Mouse (Mus musculus) lung, postnatal 0 days (tissue): ENCODE measurements around the gene Pdcd1lg2. TPM values are rescaled to one million over a fixed set of nuclear protein-coding genes. Genes with fewer than 3 reads are reported as not detected.

Experiments
- ATAC-seq: fragments of 200-750 bp; cut with Nextera tagmentation; 2 replicates; pipeline ENCODE4 v1.8.0; 2017; ENCODE audit warnings: moderate library complexity
- DNase-seq: peaks from one replicate; pipeline ENCODE4 v3.0.0-alpha.2; 2016; ENCODE audit warnings: low spot score
- H3K27ac ChIP-seq: fragments of 300-500 bp; sonication (generic); 2 replicates; pipeline ENCODE4 v1.5.1; 2014; ENCODE audit warnings: antibody characterized with exemption, mild to moderate bottlenecking, low read length, mixed read lengths
- H3K27me3 ChIP-seq: fragments of 300-500 bp; sonication (generic); replicated peaks from 2 replicates; pipeline ENCODE4 v1.6.1; 2014; ENCODE audit warnings: low read length, mixed read lengths; ENCODE audit not compliant: insufficient read depth
- H3K36me3 ChIP-seq: fragments of 300-500 bp; sonication (generic); 2 replicates; pipeline ENCODE4 v1.6.1; 2014; ENCODE audit warnings: low read length, mixed read lengths; ENCODE audit not compliant: insufficient read depth
- H3K4me1 ChIP-seq: fragments of 300-500 bp; sonication (generic); 2 replicates; pipeline ENCODE4 v1.6.1; 2014; ENCODE audit warnings: antibody characterized with exemption, low read depth, low read length, mixed read lengths; ENCODE audit not compliant: insufficient read depth
- H3K4me2 ChIP-seq: fragments of 300-500 bp; sonication (generic); replicated peaks from 2 replicates; pipeline ENCODE4 v1.6.1; 2014; ENCODE audit warnings: low read depth, mild to moderate bottlenecking, low read length, moderate library complexity, mixed read lengths
- H3K4me3 ChIP-seq: fragments of 300-500 bp; sonication (generic); 2 replicates; pipeline ENCODE4 v1.5.1; 2014; ENCODE audit warnings: low read depth, low read length
- H3K9ac ChIP-seq: fragments of 300-500 bp; sonication (generic); replicated peaks from 2 replicates; pipeline ENCODE4 v1.6.1; 2014; ENCODE audit warnings: low read depth, mild to moderate bottlenecking
- H3K9me3 ChIP-seq: fragments of 300-500 bp; sonication (generic); 2 replicates; pipeline ENCODE4 v1.6.1; 2016; ENCODE audit warnings: low read length, mixed read lengths
- CTCF ChIP-seq: IDR thresholded peaks from 2 replicates; pipeline ENCODE4 v1.5.1; 2016; ENCODE audit warnings: antibody characterized with exemption, mild to moderate bottlenecking
- EP300 ChIP-seq: IDR thresholded peaks from 2 replicates; pipeline ENCODE4 v1.6.1; 2016; ENCODE audit warnings: antibody characterized with exemption, mild to moderate bottlenecking, control low read depth
- WGBS: fragments of 180-500 bp; shearing (Covaris S2); extraction: QIAGEN DNeasy Blood & Tissue Kit; methylation state at CpG from one replicate; pipeline ENCODE4 v1.1.7; 2014; 5-methylcytosine and 5-hydroxymethylcytosine counted together
- polyA plus RNA-seq: library from polyadenylated mRNA; unstranded; fragments of >200 nt; fragmentation: Nextera tagmentation; extraction: Ambion mirVana; gene quantifications from 2 replicates; pipeline ENCODE4 v1.2.1, GENCODE M21; 2015

The Pdcd1lg2 gene
- polyA plus RNA-seq, 1 experiment from 2014 or later = 0.26 TPM

DNA sequence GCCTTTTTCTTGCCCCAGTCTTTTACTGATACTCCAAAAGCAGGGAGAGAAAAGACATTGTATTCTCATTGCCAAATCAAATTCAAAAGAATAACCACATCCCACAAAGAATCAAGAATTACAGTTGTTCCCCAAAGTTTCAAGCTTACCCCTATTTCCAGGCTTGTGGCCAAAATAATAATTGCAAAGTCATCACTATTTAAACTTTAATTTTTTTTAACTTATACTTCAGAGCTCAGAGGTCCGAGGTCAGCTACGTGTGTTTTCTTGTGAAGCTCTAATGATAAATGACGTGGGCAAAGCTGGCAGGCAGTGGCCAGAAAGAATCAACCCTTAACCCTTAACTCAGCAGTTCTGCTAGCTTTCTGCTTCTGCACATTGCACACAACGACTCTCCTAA, 67.9 kb downstream of the Pdcd1lg2 start:
- no peaks in the 10 kb centered on the region for H3K4me1 ChIP-seq
- no peak overlapping the region for H3K27ac ChIP-seq
- no peak overlapping the region for H3K4me2 ChIP-seq
- ATAC-seq (no peak), DNase-seq (no peak)
- no peak overlapping the region for H3K4me3 ChIP-seq
- no peaks in the 10 kb centered on the region for H3K9me3 ChIP-seq
- H3K36me3 ChIP-seq = no peaks in the 10 kb centered on the region
- 4% methylated on average over 4 of the region's 4 CpGs for WGBS
- H3K27me3 ChIP-seq = no peaks in the 10 kb centered on the region
- TF ChIP-seq CTCF (no peak), EP300 (no peak)
- no peak overlapping the region for H3K9ac ChIP-seq

DNA sequence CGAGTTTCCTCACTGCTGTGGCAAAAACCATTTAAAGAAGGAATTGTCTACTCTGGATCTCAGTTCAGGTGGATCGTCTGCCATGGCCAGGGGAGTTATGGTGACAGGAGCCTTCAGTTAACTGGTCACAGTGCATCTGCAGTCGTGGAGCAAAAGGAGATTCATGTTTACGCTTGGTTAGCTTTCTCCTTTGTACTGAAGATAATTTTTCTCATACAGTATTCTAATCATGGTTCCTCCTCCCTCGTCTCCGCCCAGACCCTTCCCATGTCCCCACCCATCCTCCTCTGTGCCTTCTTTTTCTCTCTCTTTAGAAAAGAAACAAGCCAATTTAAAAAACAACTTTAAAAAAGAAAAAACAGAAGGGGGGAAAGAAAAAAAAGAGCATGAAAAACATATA, 70.9 kb downstream of the Pdcd1lg2 start:
- no peak overlapping the region for H3K27ac ChIP-seq
- no peak for DNase-seq
- no peak overlapping the region for H3K9ac ChIP-seq
- no peak for TF ChIP-seq CTCF
- TF ChIP-seq EP300 = no peak
- H3K36me3 ChIP-seq = no peaks in the 10 kb centered on the region
- H3K4me2 ChIP-seq = no peak overlapping the region
- H3K27me3 ChIP-seq = no peaks in the 10 kb centered on the region
- 72% methylated on average over 6 of the region's 6 CpGs for WGBS
- no peak for ATAC-seq
- H3K4me3 ChIP-seq = no peak overlapping the region
- no peaks in the 10 kb centered on the region for H3K4me1 ChIP-seq
- no peaks in the 10 kb centered on the region for H3K9me3 ChIP-seq

DNA sequence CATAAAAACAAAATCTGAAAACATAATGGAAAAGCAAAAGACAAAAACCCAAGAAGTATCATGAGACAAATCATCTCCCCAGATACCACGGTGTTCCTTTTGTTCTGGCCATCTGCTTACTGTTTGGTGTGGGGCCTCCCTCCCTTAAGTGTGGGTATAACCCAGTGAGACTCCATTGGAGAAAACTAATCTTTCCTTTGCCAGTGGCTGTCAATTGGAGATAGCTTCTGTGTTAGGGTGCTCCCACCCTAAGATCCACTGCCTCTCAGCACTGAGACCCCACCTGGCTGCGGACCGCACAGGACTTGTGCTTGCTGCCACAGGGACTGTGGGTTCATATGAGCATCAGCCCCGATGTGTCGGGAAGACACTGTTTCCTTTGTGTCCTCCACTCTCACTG, 71.4 kb downstream of the Pdcd1lg2 start:
- Histone ChIP-seq H3K36me3 (no peaks in the 10 kb centered on the region), H3K4me1 (no peaks in the 10 kb centered on the region), H3K9me3 (no peaks in the 10 kb centered on the region), H3K4me3 (no peak overlapping the region), H3K9ac (no peak overlapping the region), H3K4me2 (no peak overlapping the region), H3K27me3 (no peaks in the 10 kb centered on the region), H3K27ac (no peak overlapping the region)
- ATAC-seq (no peak), DNase-seq (no peak)
- WGBS = 81% methylated on average over 5 of the region's 5 CpGs
- no peak for TF ChIP-seq CTCF
- no peak for TF ChIP-seq EP300

DNA sequence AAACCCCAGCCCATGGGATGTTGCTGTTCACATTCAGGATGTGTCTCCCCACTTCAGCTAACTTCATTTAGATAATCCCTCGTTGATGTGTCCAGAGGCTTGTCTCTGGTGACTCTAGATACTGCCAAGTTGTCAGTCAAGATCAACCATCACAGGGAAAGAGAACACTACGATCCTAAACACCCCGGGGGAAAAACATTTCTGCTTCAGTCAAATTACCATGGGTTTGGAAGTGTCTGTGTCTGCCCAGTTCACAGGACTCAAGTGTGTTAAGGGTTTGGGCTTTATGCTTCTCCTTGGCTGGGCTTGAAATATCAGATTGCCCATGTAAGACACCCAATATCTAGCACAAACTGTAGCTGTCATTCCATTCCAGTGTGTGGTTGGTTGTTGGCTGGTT, 71.9 kb downstream of the Pdcd1lg2 start:
- ATAC-seq (no peak), DNase-seq (no peak)
- Histone ChIP-seq H3K27ac (no peak overlapping the region), H3K9me3 (no peaks in the 10 kb centered on the region), H3K9ac (no peak overlapping the region), H3K4me1 (no peaks in the 10 kb centered on the region), H3K4me3 (no peak overlapping the region), H3K36me3 (no peaks in the 10 kb centered on the region), H3K4me2 (no peak overlapping the region), H3K27me3 (no peaks in the 10 kb centered on the region)
- no peak for TF ChIP-seq CTCF
- 57% methylated on average over 3 of the region's 3 CpGs for WGBS

DNA sequence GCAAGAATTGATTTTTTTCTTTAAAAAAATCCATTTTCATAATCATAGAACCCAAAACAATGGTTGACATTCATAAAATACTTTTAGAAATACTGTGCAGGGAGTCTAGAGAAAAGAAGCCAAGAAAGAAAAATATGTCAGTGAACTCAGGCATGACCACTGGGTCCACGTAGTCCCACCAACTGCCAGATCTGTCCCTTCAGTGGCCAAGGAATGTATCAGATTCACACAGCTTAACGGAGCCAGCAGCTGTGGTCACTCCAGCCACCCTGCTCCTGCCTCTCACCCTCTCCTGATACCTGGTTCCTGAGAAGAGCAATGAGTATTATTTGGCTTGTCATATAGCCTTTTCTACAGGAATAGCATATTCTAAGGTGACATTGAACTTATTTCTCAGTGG, 72.7 kb downstream of the Pdcd1lg2 start:
- WGBS = 71% methylated on average over 2 of the region's 2 CpGs
- H3K9ac ChIP-seq = no peak overlapping the region
- no peaks in the 10 kb centered on the region for H3K27me3 ChIP-seq
- no peak overlapping the region for H3K4me3 ChIP-seq
- no peak overlapping the region for H3K27ac ChIP-seq
- TF ChIP-seq EP300 (no peak), CTCF (no peak)
- ATAC-seq (no peak), DNase-seq (no peak)
- H3K9me3 ChIP-seq = no peaks in the 10 kb centered on the region
- no peaks in the 10 kb centered on the region for H3K36me3 ChIP-seq
- no peaks in the 10 kb centered on the region for H3K4me1 ChIP-seq
- no peak overlapping the region for H3K4me2 ChIP-seq

DNA sequence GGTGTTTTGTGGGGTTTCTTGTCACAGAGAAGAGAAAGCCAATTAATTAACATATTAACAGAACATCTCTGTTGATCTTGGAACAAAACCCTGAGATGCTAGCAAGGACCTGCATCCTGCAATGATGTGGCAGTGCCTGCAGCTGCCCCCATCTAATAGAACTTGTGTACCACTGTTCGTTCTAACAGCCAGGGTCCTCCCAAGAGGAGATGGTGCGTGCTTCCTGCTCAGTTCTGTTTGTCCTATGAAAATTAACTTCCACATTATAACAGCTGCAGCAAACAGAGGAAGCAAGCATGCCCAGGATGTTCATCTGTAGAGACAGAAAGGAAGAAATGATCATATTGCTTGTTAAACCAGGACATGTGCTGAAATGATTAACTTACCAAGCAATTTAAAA, 73.8 kb downstream of the Pdcd1lg2 start:
- H3K4me3 ChIP-seq = no peak overlapping the region
- no peak overlapping the region for H3K9ac ChIP-seq
- H3K36me3 ChIP-seq = no peaks in the 10 kb centered on the region
- WGBS = 49% methylated on average over 2 of the region's 2 CpGs
- H3K4me2 ChIP-seq = no peak overlapping the region
- no peak for TF ChIP-seq CTCF
- no peaks in the 10 kb centered on the region for H3K4me1 ChIP-seq
- ATAC-seq = no peak
- no peaks in the 10 kb centered on the region for H3K27me3 ChIP-seq
- DNase-seq = no peak
- no peak overlapping the region for H3K27ac ChIP-seq
- no peaks in the 10 kb centered on the region for H3K9me3 ChIP-seq

DNA sequence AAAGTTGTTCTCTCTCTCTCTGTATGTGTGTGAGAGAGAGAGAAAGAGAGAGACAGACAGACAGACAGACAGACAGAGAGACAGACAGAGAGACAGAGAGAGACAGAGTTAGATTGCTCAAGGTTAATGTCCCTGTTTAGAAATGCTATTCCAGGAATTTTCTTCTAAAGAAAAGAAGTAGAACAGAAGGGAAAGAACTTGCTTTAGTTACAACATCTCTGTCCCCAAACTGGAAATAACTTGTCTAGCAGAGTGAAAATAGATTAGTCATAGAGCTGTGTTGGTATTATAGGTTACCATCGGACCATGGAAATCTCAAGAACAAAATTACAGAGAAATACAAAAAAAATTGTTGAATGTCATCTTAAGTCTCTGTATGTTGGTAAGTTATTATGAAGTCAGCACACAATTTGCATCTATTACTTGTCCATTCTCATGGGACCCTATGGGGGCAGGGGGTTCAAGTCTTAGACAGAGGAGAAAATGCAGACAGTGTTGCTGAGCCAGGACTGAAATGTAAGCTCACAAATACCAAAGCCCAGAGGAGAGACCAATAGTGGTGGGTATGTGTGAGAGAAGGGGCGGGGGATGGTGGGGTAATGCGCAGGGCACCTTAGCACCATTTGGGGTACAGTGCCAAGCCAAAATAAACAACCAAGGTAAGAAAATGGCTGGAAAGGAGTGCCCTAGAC, 74.7 kb downstream of the Pdcd1lg2 start:
- Histone ChIP-seq H3K4me1 (no peaks in the 10 kb centered on the region), H3K27ac (no peak overlapping the region), H3K4me2 (no peak overlapping the region), H3K36me3 (no peaks in the 10 kb centered on the region), H3K9ac (no peak overlapping the region), H3K27me3 (no peaks in the 10 kb centered on the region), H3K4me3 (no peak overlapping the region), H3K9me3 (no peaks in the 10 kb centered on the region)
- peak; percentile 72 for DNase-seq
- WGBS = 74% methylated on average over 3 of the region's 3 CpGs
- TF ChIP-seq CTCF = no peak
- TF ChIP-seq EP300 = peak; percentile 75
- ATAC-seq = peak; percentile 33; the same call in 1 of the 2 replicates
